Mouse (Mus musculus): Measurements from ENCODE around the gene Spata33.
"Not testable (repeated sequence)": the region's sequence is repeated elsewhere in the genome, so short reads cannot be mapped to it uniquely, and the experiment has no call there.

The Spata33 gene

GRCm38 (mm10) chr8:123212321-123213117 lies at the start of gene Spata33, which contains the start of gene Chmp1a:
TSS of gene Spata33 (plus strand) at chr8:123212832.
TSS of gene Chmp1a (minus strand) at chr8:123212763.
- DNase-seq, result peak; percentile 94

GRCm38 (mm10) chr8:123181391-123181790 lies 31.2 kb upstream of the Spata33 start:
- peak; percentile 75 for DNase-seq

DNA sequence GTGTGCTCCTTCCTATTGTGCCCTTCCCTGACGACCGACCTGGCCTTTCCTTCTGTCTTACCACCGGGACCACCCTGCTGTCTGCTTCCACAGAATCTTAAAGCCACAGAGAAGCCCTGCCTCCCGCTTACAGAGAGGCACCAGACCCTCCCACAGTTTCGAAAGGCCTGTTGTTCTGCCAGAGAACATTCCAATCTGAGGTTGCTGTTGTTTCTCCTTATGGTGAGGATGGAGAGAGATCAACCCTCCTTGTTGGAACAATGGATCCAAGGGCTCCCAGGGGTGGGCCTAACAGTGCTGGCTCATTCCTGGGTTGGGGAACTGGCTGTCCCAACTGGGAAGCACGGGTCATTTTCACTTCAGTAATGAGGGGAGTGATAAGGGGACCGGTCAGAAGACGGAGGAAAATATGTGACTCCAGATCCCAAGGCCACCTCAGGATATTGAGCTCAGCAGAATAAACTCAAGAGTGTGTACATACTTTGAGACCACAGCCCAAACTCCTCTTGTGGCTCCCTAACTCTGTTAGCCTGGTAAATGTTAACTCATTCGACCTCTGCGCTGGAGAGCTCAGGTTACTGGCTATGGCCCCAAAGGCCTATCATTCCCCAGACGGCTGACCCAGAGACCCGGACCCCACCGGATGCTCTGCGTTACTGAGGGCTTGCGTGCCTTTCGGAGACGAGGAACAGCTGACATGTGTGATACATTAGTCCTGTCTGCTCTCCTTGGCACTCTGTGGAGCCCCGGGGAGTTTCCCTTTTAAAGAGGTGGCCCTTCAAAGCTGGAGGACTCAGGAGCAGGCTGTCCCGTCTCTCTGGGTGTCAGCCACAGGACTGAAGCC lies 26.8 kb upstream of the Spata33 start, which contains the start of gene Dpep1:
Gene Dpep1 (plus strand): TSS at position 677 of the 844 bp plus-strand sequence.
- peak; percentile 58 for DNase-seq

DNA sequence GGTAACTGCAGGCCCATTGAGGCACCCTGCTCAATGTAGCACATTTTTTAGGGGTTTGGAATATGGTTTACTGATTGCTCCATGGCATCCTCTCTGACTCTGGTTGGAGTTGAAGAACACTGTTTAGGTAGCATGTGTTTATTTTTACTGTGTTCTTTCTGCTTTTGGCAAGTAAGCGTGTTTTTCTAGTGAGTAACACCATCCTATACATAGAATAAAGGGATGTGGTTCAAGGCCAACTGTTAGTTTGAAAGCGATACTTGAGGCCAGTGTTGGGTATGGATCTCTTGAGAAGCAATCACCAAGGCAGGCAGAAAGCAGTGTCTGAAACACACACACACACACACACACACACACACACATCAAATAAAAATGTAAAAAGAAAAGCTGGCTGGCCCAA lies 24.6 kb upstream of the Spata33 start:
- DNase-seq, result no peak

GRCm38 (mm10) chr8:123188841-123189240 lies 23.8 kb upstream of the Spata33 start:
- no peak for DNase-seq

- peak; percentile 85 for DNase-seq
Observed at GRCm38 (mm10) chr8:123190678-123191077, 22.0 kb upstream of the Spata33 start.

- DNase-seq, result no peak
Observed at GRCm38 (mm10) chr8:123191908-123192307, 20.7 kb upstream of the Spata33 start.

GRCm38 (mm10) chr8:123193771-123194170 lies 18.9 kb upstream of the Spata33 start:
- DNase-seq, result no peak

GRCm38 (mm10) chr8:123197016-123197415 lies 15.6 kb upstream of the Spata33 start:
- not testable (repeated sequence) for DNase-seq

DNA sequence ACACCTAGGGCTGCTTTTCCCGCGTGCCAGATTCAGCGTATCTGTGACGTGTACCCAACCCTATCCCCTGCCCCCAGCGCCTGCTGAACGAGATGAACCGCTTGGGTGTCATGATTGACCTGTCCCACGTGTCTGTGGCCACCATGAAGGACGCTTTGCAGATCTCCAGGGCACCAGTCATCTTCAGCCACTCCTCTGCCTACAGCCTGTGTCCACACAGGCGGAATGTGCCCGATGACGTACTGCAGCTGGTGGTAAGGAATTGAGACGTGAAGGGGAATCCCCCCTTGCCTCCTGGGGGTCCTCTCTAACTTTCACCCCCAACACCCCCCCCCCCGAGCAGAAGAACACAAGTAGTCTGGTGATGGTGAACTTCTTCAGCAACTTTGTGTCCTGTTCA lies 12.8 kb upstream of the Spata33 start:
- no peak for DNase-seq

GRCm38 (mm10) chr8:123202288-123202687 lies 10.3 kb upstream of the Spata33 start:
- peak; percentile 77 for DNase-seq

GRCm38 (mm10) chr8:123203571-123203970 lies 9.1 kb upstream of the Spata33 start:
- no peak for DNase-seq

DNA sequence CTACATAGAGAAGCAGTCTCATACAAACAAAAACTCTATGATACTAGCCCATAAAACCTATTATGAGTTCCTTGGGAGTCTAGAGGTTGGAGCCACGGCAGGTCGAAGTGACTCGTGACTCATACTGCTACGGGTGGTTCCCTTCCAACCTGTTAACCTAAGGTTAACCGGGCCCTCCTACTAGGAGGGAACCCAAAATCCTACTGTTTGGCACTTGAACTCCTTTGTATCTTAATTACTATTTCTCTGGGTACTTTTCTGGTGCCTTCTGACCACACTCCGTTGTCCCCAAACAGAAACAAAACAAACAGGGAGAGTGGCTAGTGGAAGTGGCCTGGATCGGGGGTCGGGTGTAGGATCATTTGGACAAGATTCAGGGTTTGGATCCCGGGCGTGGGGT lies 756 bp upstream of the Spata33 start:
- no peak for DNase-seq

- no peak for DNase-seq
Observed at GRCm38 (mm10) chr8:123213118-123213772, 613 bp downstream of the Spata33 start.

- DNase-seq, result no peak
Observed at GRCm38 (mm10) chr8:123215430-123215829, 2.8 kb downstream of the Spata33 start.

DNA sequence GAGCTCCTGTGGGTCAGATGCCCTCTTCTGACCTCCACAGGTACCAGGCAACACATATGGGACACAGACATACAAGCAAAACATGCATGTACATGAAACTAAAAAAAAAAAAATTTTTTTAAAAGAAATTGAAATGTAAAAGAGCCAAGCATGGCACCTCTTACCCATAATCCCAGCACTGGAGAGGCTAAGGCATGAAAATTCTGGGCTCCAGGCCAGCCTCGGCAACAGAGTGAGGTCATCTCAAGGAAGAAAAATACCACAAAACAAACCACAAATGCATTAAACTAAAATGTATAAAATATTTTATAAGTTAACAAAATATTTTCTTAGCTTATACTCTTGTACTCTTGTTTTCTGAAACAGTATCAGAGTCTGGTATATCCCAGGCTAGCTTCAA lies 8.3 kb downstream of the Spata33 start:
- no peak for DNase-seq

DNA sequence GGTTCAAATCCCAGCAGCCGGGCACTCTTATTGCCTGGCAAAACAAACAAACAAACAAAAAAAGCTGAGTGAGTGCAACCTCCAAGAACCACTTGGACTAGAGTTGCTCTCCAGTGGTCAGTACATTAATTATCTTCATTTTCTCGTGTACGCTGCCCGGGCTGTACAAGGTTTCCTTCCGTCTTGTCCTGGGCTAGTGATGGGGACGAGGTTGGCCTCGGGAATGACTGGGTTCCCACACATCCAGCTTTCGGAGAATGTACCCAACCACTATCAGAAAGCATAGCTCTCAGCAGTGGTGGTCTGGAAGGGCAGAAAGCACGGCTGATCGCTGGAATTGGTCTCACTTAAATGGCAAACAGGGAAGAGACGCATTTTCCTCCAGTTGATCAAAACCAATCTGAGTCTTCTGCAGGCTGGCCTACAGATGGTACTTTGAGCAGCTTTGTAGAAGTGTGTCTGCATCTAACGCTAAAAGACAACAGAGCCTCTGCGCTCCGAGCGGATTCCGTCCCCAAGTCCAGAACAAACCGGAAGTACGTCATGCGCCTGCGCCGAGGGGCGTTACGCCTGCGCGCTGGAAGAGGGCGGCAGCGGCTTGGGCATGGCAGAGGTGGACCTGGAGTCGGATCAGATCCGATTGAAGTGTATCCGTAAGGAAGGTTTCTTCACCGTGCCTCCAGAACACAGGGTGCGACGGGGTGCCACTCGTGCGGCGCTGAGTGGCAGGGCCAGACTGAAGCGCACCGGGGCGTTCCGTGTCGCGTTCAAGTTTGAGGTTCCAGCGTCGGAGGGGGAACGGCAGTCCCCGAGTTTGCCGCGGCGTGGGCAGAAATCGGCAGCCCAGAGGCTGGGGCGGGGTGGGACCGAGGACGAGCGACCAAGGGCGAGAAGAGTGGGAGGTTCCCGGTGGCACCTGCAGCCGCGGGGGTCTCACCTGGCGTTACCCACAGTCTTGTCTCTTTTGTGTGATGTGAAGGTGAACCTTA lies 11.9 kb downstream of the Spata33 start, which contains the start of gene Cdk10:
Gene Cdk10 (plus strand): TSS at position 565 of the 989 bp plus-strand sequence.
- DNase-seq, result peak; percentile 96

GRCm38 (mm10) chr8:123228416-123228815 lies 15.8 kb downstream of the Spata33 start:
- DNase-seq, result no peak

DNA sequence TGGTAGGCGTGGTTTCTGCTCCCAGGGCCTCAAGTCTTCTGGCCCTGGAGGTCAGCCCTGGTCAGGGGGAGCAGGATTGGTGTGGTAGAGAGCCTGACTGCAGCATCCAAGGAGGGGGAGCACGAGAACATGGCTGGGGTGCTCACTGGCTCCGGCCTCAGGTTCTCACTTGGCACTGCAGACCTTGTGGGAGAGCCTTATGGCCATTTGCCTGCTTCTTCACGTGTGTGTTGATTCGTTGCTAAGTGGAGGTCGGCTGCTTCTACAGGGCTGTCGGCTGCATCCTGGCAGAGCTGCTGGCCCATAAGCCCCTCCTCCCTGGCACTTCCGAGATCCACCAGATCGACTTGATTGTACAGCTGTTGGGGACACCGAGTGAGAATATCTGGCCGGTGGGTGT lies 17.7 kb downstream of the Spata33 start:
- DNase-seq, result not testable (repeated sequence)

GRCm38 (mm10) chr8:123231742-123232141 lies 19.1 kb downstream of the Spata33 start:
- no peak for DNase-seq

DNA sequence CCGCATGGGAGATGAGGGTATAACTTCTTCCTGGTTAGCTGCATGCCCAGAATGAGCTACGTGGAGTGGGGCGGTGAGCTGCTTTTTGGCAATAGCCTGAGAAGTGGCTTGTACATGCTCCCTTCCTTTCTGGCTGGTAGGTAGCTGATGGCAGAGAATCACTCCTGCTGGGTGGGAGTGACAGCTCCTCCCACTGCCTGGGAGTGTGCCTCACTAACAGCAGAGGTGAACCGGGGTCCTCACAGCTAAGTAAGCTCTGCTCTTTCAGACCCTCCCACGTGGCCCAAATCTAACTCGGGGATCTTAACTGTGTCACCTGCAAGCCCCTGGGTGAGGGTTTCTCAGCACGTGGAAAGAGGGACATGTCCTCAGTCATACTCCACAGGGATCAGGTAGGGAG lies 19.9 kb downstream of the Spata33 start:
- no peak for DNase-seq

- no peak for DNase-seq
Observed at GRCm38 (mm10) chr8:123233300-123233699, 20.7 kb downstream of the Spata33 start.

Measured in kidney, adult 18-20 months (tissue).